8 mouse cellular contexts compared by ENCODE assay signal in the genomic region with DNA sequence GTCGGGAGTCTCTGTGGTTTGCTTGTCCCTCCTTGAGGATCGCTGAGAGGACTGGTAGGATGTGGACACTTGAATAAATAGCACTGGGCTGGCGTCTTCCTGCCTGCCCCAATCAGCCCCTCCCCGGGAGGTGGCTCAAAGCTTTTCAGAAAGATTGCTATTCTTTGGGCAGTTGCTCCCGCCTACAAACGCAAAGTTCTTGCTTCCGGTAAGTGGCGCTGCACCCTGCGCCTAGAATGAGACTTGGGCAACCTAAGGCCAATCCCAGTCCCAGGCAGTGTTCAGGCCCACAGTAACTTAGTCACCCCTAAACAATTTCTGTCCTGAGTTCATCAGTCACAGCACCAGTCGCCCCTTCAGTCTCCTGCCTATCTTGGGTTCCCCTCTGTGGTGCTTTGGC. TPM values are rescaled to one million over a fixed set of nuclear protein-coding genes. Genes with fewer than 3 reads are reported as not detected.
A peak's percentile ranks its signal among the peaks of the same experiment; 100 is the strongest.
DNase-seq lines count a peak whose midpoint lies in the region; ATAC-seq and TF ChIP-seq lines count a peak whose summit lies in the region.
"Not testable (repeated sequence)": the region's sequence is repeated elsewhere in the genome, so short reads cannot be mapped to it uniquely, and the experiment has no call there.

No protein-coding gene starts in this region.

- peaks cover 21% of the 10 kb centered on the region for H3K27me3 ChIP-seq in forebrain, embryonic 10.5 days (ENCODE audit: poor library complexity, severe bottlenecking)
- peaks cover 19% of the 10 kb centered on the region for H3K27me3 ChIP-seq in heart, embryonic 13.5 days (replicated peaks)
- H3K27me3 ChIP-seq in intestine, embryonic 14.5 days (replicated peaks; ENCODE audit: control insufficient read depth, insufficient read depth, low read length); liver, postnatal 0 days (ENCODE audit: insufficient read depth, low read length); stomach, postnatal 0 days (ENCODE audit: control insufficient read depth, insufficient read depth, low read length): not testable (repeated sequence)
- peaks cover 17% of the 10 kb centered on the region for H3K27me3 ChIP-seq in midbrain, embryonic 12.5 days

- not testable (repeated sequence) for TF ChIP-seq POLR2A in bone marrow macrophage, adult 2 months (IDR thresholded peaks at IDR 0.05; ENCODE audit: borderline replicate concordance, low read depth, low read length)

- peak overlapping the region; percentile 35 for H3K4me3 ChIP-seq in bone marrow macrophage, adult 2 months (ENCODE audit: insufficient read depth, low read length)
- peak overlapping the region; percentile 30 for H3K4me3 ChIP-seq in forebrain, embryonic 10.5 days
- H3K4me3 ChIP-seq in heart, embryonic 13.5 days: peak overlapping the region; percentile 32
- H3K4me3 ChIP-seq in intestine, embryonic 14.5 days (ENCODE audit: low read depth, low read length); liver, postnatal 0 days (ENCODE audit: low read depth, low read length); midbrain, embryonic 12.5 days; stomach, postnatal 0 days (ENCODE audit: low read depth, low read length): not testable (repeated sequence)

- H3K4me2 ChIP-seq in heart, embryonic 13.5 days: peak overlapping the region; percentile 61
- H3K4me2 ChIP-seq in intestine, embryonic 14.5 days (ENCODE audit: low read length): peak overlapping the region; percentile 34
- peak overlapping the region; percentile 27; the same call in 1 of the 2 replicates for H3K4me2 ChIP-seq in liver, postnatal 0 days (ENCODE audit: low read depth, low read length)
- H3K4me2 ChIP-seq in midbrain, embryonic 12.5 days (replicated peaks): peak overlapping the region; percentile 28
- not testable (repeated sequence) for H3K4me2 ChIP-seq in stomach, postnatal 0 days (replicated peaks; ENCODE audit: low read depth)

- 5% methylated on average over 10 of the region's 10 CpGs for WGBS in forebrain, embryonic 10.5 days
- 5% methylated on average over 10 of the region's 10 CpGs for WGBS in heart, embryonic 13.5 days
- 13% methylated on average over 9 of the region's 10 CpGs for WGBS in intestine, embryonic 14.5 days
- WGBS in liver, postnatal 0 days (ENCODE audit: insufficient replicate concordance): 12% methylated on average over 10 of the region's 10 CpGs
- 6% methylated on average over 10 of the region's 10 CpGs for WGBS in midbrain, embryonic 12.5 days
- 9% methylated on average over 10 of the region's 10 CpGs for WGBS in stomach, postnatal 0 days

- not testable (repeated sequence) for TF ChIP-seq CTCF in bone marrow macrophage, adult 2 months (IDR thresholded peaks at IDR 0.05; ENCODE audit: low read depth, low read length); liver, postnatal 0 days (IDR thresholded peaks at IDR 0.05; ENCODE audit: low read depth)
- 0 out of 2 replicates have a peak, but pooled peaks have one; percentile 9 for TF ChIP-seq CTCF in stomach, postnatal 0 days (IDR thresholded peaks at IDR 0.05; ENCODE audit: low read depth)

- H3K36me3 ChIP-seq in forebrain, embryonic 10.5 days (replicated peaks); heart, embryonic 13.5 days; intestine, embryonic 14.5 days (ENCODE audit: control insufficient read depth, insufficient read depth, low read length); liver, postnatal 0 days (replicated peaks; ENCODE audit: insufficient read depth, low read length); midbrain, embryonic 12.5 days; stomach, postnatal 0 days (ENCODE audit: control insufficient read depth, insufficient read depth, low read length): not testable (repeated sequence)

- H3K27ac ChIP-seq in bone marrow macrophage, adult 2 months (ENCODE audit: insufficient read depth, low read depth, low read length); forebrain, embryonic 10.5 days; heart, embryonic 13.5 days (replicated peaks); intestine, embryonic 14.5 days (ENCODE audit: low read depth); liver, postnatal 0 days (ENCODE audit: low read depth); midbrain, embryonic 12.5 days (replicated peaks); stomach, postnatal 0 days (replicated peaks): not testable (repeated sequence)

- DNase-seq in Muller cell, postnatal 12 days (ENCODE audit: inconsistent ontology term): peak; percentile 27
- DNase-seq in forebrain, embryonic 10.5 days (ENCODE audit: extremely low spot score, low spot score); intestine, embryonic 14.5 days (ENCODE audit: low spot score); liver, postnatal 0 days; stomach, postnatal 0 days (ENCODE audit: low spot score): not testable (repeated sequence)

- not testable (repeated sequence) for TF ChIP-seq EP300 in liver, postnatal 0 days (IDR thresholded peaks at IDR 0.05; ENCODE audit: low read depth); stomach, postnatal 0 days (optimal IDR thresholded peaks at IDR 0.05)

- not testable (repeated sequence) for H3K9me3 ChIP-seq in forebrain, embryonic 10.5 days; heart, embryonic 13.5 days; intestine, embryonic 14.5 days (ENCODE audit: control insufficient read depth, low read length); liver, postnatal 0 days (ENCODE audit: low read length); midbrain, embryonic 12.5 days; stomach, postnatal 0 days (ENCODE audit: control insufficient read depth, low read length)

- not testable (repeated sequence) for H3K4me1 ChIP-seq in bone marrow macrophage, adult 2 months (ENCODE audit: control insufficient read depth, insufficient read depth, low read length); forebrain, embryonic 10.5 days; heart, embryonic 13.5 days; intestine, embryonic 14.5 days (replicated peaks; ENCODE audit: control insufficient read depth, insufficient read depth, low read length); liver, postnatal 0 days (ENCODE audit: insufficient read depth); midbrain, embryonic 12.5 days; stomach, postnatal 0 days (replicated peaks; ENCODE audit: control insufficient read depth, insufficient read depth)

- H3K9ac ChIP-seq in heart, embryonic 13.5 days: peak overlapping the region; percentile 48; the same call in 1 of the 2 replicates
- not testable (repeated sequence) for H3K9ac ChIP-seq in intestine, embryonic 14.5 days (ENCODE audit: low read length); liver, postnatal 0 days (replicated peaks); midbrain, embryonic 12.5 days (replicated peaks); stomach, postnatal 0 days (ENCODE audit: low read length)

- not testable (repeated sequence) for ATAC-seq in heart, embryonic 13.5 days (ENCODE audit: extremely low read depth, insufficient number of reproducible peaks, low FRiP score, low TSS enrichment); intestine, embryonic 14.5 days (replicated peaks; ENCODE audit: low FRiP score, low TSS enrichment, low read depth); liver, postnatal 0 days; midbrain, embryonic 12.5 days (ENCODE audit: low FRiP score, low read depth)
- peak; percentile 47; the same call in 1 of the 2 replicates for ATAC-seq in stomach, postnatal 0 days (ENCODE audit: low FRiP score, low TSS enrichment)

RNA-seq across cellular contexts. Expression of gene Ulbp1, which starts 18.9 kb away (rescaled TPM):
- polyA plus RNA-seq in bone marrow macrophage, adult 2 months (2012; ENCODE audit: insufficient read depth, insufficient read length, missing spikeins): 18.3 and 18.6 TPM in 2 replicates
- 0.59 and 1.0 TPM in 2 replicates for polyA plus RNA-seq in forebrain, embryonic 10.5 days (2016; fragmentation: Nextera tagmentation; extraction: Ambion mirVana)
- 6.1 and 7.1 TPM in 2 replicates for polyA plus RNA-seq in heart, embryonic 13.5 days (2015; fragmentation: Nextera tagmentation; extraction: Ambion mirVana)
- polyA plus RNA-seq in intestine, embryonic 14.5 days (2014; fragmentation: Nextera tagmentation; extraction: Ambion mirVana): 3.8 and 4.7 TPM in 2 replicates
- 0.51 and 1.2 TPM in 2 replicates for polyA plus RNA-seq in liver, postnatal 0 days (2015; fragmentation: Nextera tagmentation; extraction: Ambion mirVana)
- 0.84 and 1.3 TPM in 2 replicates for polyA plus RNA-seq in midbrain, embryonic 12.5 days (2016; fragmentation: Nextera tagmentation; extraction: Ambion mirVana)
- 0.56 and 0.59 TPM in 2 replicates for polyA plus RNA-seq in stomach, postnatal 0 days (2015; fragmentation: Nextera tagmentation; extraction: Ambion mirVana)
